Mouse (Mus musculus) monocyte, adult 2 months (primary cell): ENCODE results near the gene Cpne8.

Source experiments
- DNase-seq, 2 experiments: peaks; one replicate each; pipeline ENCODE4 v3.0.0; 2022; ENCODE audit warnings: low spot score in 2 of 2, low read depth in 1 of 2

The Cpne8 gene

GRCm38 (mm10) chr15:90678985-90679759, at the start of gene Cpne8:
Cpne8 (minus strand) TSS chr15:90679432.
- DNase-seq = no peak

GRCm38 (mm10) chr15:90717717-90718116, 38.5 kb upstream of the Cpne8 start:
- no peak for DNase-seq

DNA sequence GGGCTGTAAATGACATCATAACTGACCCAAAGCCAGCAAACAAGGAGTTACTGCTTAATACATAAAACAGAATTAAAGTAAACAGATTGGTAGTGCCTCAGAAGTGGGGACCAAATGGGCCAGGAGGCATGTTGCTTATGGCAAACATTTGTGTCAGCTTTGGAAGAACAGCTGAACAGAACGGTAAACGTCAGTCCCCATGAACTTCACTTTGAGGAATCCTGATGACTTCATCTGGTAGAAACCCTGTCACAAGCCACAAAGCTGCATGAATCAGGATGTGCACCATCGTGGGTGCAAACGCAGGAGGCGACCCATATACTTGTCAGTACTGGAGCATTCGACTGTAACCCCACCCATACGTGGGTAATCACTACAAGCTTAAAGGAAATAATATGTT, 30.1 kb upstream of the Cpne8 start:
- DNase-seq = no peak

GRCm38 (mm10) chr15:90704314-90704713, 25.1 kb upstream of the Cpne8 start:
- DNase-seq = no peak

GRCm38 (mm10) chr15:90703502-90704232, 24.4 kb upstream of the Cpne8 start:
- DNase-seq = no peak

DNA sequence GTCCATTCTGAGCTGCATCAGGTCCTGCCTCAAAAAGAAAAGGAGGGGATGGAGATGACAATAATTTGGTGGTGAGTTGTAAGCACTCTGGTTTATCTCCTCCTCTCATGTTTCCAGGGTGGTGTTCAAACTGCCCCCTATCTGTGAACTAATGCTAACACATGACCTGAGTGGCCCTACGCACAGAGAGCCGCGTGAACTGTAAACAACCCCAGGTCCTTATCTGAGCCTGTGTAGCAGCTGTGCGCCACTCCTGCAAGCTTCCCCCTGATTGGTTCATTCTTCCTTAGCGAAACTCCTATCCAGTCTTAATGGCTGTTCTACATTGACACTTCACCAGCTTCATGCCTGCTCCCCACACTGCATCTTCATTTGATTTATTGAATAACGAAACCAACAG, 7.5 kb upstream of the Cpne8 start:
- DNase-seq = no peak

GRCm38 (mm10) chr15:90679760-90680579, 738 bp upstream of the Cpne8 start:
- no peak for DNase-seq

GRCm38 (mm10) chr15:90678488-90678887, 744 bp downstream of the Cpne8 start:
- DNase-seq = no peak

GRCm38 (mm10) chr15:90669494-90669893, 9.7 kb downstream of the Cpne8 start:
- DNase-seq = no peak

- DNase-seq = no peak
Measured at GRCm38 (mm10) chr15:90666893-90667292, 12.3 kb downstream of the Cpne8 start.

GRCm38 (mm10) chr15:90664615-90665014, 14.6 kb downstream of the Cpne8 start:
- no peak for DNase-seq

GRCm38 (mm10) chr15:90663631-90664030, 15.6 kb downstream of the Cpne8 start:
- no peak for DNase-seq

GRCm38 (mm10) chr15:90660723-90661122, 18.5 kb downstream of the Cpne8 start:
- DNase-seq = no peak

DNA sequence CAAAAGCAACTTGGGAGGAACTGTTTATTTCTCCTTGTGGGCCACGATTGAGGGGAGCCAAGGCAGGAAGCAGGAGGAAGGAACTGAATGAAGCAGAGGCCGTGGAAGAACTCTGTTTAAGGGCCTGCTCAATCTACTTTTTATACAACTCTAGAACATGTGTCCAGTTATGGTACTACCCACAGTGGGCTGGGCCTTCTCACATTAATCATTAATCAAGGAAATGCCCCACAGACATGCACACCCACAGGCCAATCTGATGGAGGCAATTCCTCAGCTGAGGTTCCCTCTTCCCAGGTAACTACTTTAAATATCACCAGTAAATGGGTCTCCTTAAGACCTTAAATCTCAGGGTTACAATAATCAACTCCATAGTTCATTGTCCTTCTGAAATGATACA, 21.2 kb downstream of the Cpne8 start:
- DNase-seq = no peak

GRCm38 (mm10) chr15:90656521-90656920, 22.7 kb downstream of the Cpne8 start:
- no peak for DNase-seq

- no peak for DNase-seq
Measured at GRCm38 (mm10) chr15:90647011-90647577, 32.1 kb downstream of the Cpne8 start.

- no peak for DNase-seq
Measured at GRCm38 (mm10) chr15:90646326-90646725, 32.9 kb downstream of the Cpne8 start.

GRCm38 (mm10) chr15:90645828-90646227, 33.4 kb downstream of the Cpne8 start:
- DNase-seq = no peak

- no peak for DNase-seq
Measured at GRCm38 (mm10) chr15:90624201-90624600, 55.0 kb downstream of the Cpne8 start.

- DNase-seq = no peak
Measured at GRCm38 (mm10) chr15:90622005-90622404, 57.2 kb downstream of the Cpne8 start.

DNA sequence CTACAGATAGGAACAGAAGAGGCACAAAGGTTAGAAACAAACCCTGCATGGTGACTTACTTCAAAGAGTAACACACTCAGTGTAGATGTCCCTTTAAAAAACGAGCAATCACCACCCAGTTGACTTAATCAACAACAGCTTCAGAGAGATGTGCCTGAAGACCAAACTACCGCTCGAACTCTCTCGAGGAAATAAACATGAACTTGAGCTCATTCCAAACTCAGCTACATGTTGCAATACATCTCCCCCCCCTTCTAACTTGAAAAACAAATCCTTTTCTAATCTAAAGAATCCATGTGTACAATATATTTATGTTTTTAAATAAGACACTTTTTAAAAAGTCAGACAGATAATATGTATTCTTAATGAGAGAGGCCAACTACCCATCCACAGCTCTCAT, 59.5 kb downstream of the Cpne8 start:
- no peak for DNase-seq
